Mouse (Mus musculus): ENCODE results near the gene Nrip1. TPM values are rescaled to one million over a fixed set of nuclear protein-coding genes. Genes with fewer than 3 reads are reported as not detected.
A peak's percentile ranks its signal among the peaks of the same experiment; 100 is the strongest.

Gene Nrip1
- polyA plus RNA-seq, 1 experiment from 2014 or later: 24.3 TPM

GRCm38 (mm10) chr16:76239353-76239752, 134.3 kb downstream of the Nrip1 start:
- no peak overlapping the region for H3K4me3 ChIP-seq (ENCODE audit: low read depth, low read length)
- no peak overlapping the region for H3K4me2 ChIP-seq
- H3K27me3 ChIP-seq (ENCODE audit: control insufficient read depth, insufficient read depth, low read length): no peaks in the 10 kb centered on the region
- no peak overlapping the region for H3K27ac ChIP-seq (ENCODE audit: low read depth, low read length)
- ATAC-seq (ENCODE audit: low FRiP score) (no peak), DNase-seq (ENCODE audit: low spot score, missing footprints) (peak; percentile 70)
- H3K4me1 ChIP-seq (ENCODE audit: control insufficient read depth, insufficient read depth, low read length): no peaks in the 10 kb centered on the region
- no peak overlapping the region for H3K9ac ChIP-seq (ENCODE audit: low read length)
- no peaks in the 10 kb centered on the region for H3K9me3 ChIP-seq (ENCODE audit: control insufficient read depth, low read length)
- WGBS: 80% methylated on average over 8 of the region's 8 CpGs
- H3K36me3 ChIP-seq (ENCODE audit: control insufficient read depth, insufficient read depth, low read length): no peaks in the 10 kb centered on the region

GRCm38 (mm10) chr16:76238784-76239183, 134.8 kb downstream of the Nrip1 start:
- Histone ChIP-seq H3K4me2 (no peak overlapping the region), H3K27me3 (ENCODE audit: control insufficient read depth, insufficient read depth, low read length) (no peaks in the 10 kb centered on the region), H3K9ac (ENCODE audit: low read length) (no peak overlapping the region), H3K27ac (ENCODE audit: low read depth, low read length) (no peak overlapping the region), H3K4me1 (ENCODE audit: control insufficient read depth, insufficient read depth, low read length) (no peaks in the 10 kb centered on the region), H3K4me3 (ENCODE audit: low read depth, low read length) (no peak overlapping the region), H3K9me3 (ENCODE audit: control insufficient read depth, low read length) (no peaks in the 10 kb centered on the region), H3K36me3 (ENCODE audit: control insufficient read depth, insufficient read depth, low read length) (no peaks in the 10 kb centered on the region)
- ATAC-seq (ENCODE audit: low FRiP score): no peak
- DNase-seq (ENCODE audit: low spot score, missing footprints): peak; percentile 66
- 91% methylated on average over 4 of the region's 4 CpGs for WGBS

All from midbrain, embryonic 11.5 days (tissue).